8 mouse cellular contexts compared by ENCODE assay signal in the genomic region with DNA sequence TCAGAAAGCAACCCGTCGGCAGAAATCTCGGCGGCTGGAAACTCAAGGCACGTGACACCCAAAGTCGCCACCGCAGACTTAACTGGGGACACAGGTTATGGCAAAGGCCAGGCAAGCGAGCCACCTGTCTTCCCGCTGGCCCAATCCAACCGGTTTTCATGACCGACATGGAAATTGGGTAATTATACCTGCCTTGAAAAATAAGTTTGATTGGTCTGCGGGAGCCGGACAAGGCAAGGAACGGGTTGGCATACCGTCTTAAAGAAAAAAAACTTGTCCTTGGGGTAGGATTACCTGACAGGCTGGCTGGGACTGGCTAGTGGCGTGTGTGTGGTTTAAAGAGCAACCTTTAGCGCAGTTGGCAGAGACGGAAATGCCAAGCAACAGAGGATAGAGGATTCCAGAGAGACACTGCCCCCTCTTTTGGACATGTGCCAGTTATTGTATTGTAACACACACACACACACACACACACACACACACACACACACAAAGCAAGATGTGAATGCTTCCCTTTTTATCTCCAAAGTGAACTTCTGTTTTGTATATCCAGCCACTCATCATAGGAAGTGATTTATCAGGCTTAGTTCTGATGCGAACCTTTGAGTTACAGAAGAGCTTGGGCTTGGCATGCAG. TPM values are rescaled to one million over a fixed set of nuclear protein-coding genes. Genes with fewer than 3 reads are reported as not detected.
DNase-seq lines count a peak whose midpoint lies in the region; ATAC-seq and TF ChIP-seq lines count a peak whose summit lies in the region.

No protein-coding gene starts in this region.

- no peak for ATAC-seq in embryonic facial prominence, embryonic 12.5 days (ENCODE audit: insufficient number of reproducible peaks, insufficient read depth, low FRiP score, low TSS enrichment)
- ATAC-seq in lung, embryonic 14.5 days (ENCODE audit: insufficient read depth) = no peak

- H3K4me2 ChIP-seq in embryonic facial prominence, embryonic 12.5 days (replicated peaks) = peak overlapping the region; percentile 38
- peak overlapping the region; percentile 55 for H3K4me2 ChIP-seq in lung, embryonic 14.5 days

- 0 out of 2 replicates have a peak overlapping the region, but pooled peaks have one; percentile 12 for H3K4me3 ChIP-seq in embryonic facial prominence, embryonic 12.5 days
- H3K4me3 ChIP-seq in lung, embryonic 14.5 days (ENCODE audit: low read depth, low read length) = peak overlapping the region; percentile 8

- no peaks in the 10 kb centered on the region for H3K27me3 ChIP-seq in embryonic facial prominence, embryonic 12.5 days
- H3K27me3 ChIP-seq in lung, embryonic 14.5 days (ENCODE audit: insufficient read depth, low read length) = no peaks in the 10 kb centered on the region

- H3K4me1 ChIP-seq in embryonic facial prominence, embryonic 12.5 days = peaks cover 20% of the 10 kb centered on the region
- peaks cover 19% of the 10 kb centered on the region for H3K4me1 ChIP-seq in lung, embryonic 14.5 days (ENCODE audit: insufficient read depth)

- no peak overlapping the region for H3K27ac ChIP-seq in embryonic facial prominence, embryonic 12.5 days
- H3K27ac ChIP-seq in lung, embryonic 14.5 days (ENCODE audit: low read depth) = peak overlapping the region; percentile 63; the same call in 1 of the 2 replicates

- 24% methylated on average over 19 of the region's 19 CpGs for WGBS in embryonic facial prominence, embryonic 12.5 days
- 21% methylated on average over 19 of the region's 19 CpGs for WGBS in lung, embryonic 14.5 days

- DNase-seq in cerebellum, postnatal 10 days = peak; percentile 58 to 73
- DNase-seq in cerebellum, adult 18-20 months = no peak
- peak; percentile 87 for DNase-seq in kidney, adult 11 months
- DNase-seq in lung, embryonic 14.5 days = peak; percentile 62
- no peak for DNase-seq in embryo, embryonic 10 days (ENCODE audit: low spot score)
- DNase-seq in frontal cortex, postnatal 36 days (ENCODE audit: low spot score in 2 of 2) = no peak
- no peak for DNase-seq in spleen, postnatal 4 days (ENCODE audit: low spot score in 2 of 2)

- no peak overlapping the region for H3K9ac ChIP-seq in embryonic facial prominence, embryonic 12.5 days
- H3K9ac ChIP-seq in lung, embryonic 14.5 days = peak overlapping the region; percentile 16; the same call in 1 of the 2 replicates

- no peaks in the 10 kb centered on the region for H3K36me3 ChIP-seq in embryonic facial prominence, embryonic 12.5 days
- no peaks in the 10 kb centered on the region for H3K36me3 ChIP-seq in lung, embryonic 14.5 days (ENCODE audit: insufficient read depth)

- H3K9me3 ChIP-seq in embryonic facial prominence, embryonic 12.5 days = no peaks in the 10 kb centered on the region
- H3K9me3 ChIP-seq in lung, embryonic 14.5 days (ENCODE audit: low read depth, low read length) = no peaks in the 10 kb centered on the region

- no peak for TF ChIP-seq CTCF in lung, embryonic 14.5 days (IDR thresholded peaks at IDR 0.05; ENCODE audit: low read depth)

RNA-seq across cellular contexts. Expression of a gene that starts 3.2 kb away (rescaled TPM):
- polyA plus RNA-seq in embryonic facial prominence, embryonic 12.5 days (2016; fragmentation: Nextera tagmentation; extraction: Ambion mirVana) = 11.9 and 12.0 TPM in 2 replicates
- 9.5 and 10.1 TPM in 2 replicates for polyA plus RNA-seq in lung, embryonic 14.5 days (2014; fragmentation: Nextera tagmentation; extraction: Ambion mirVana)

RNA-seq across cellular contexts. Expression of a gene that starts 16.7 kb away (rescaled TPM):
- 5.9 and 6.5 TPM in 2 replicates for polyA plus RNA-seq in embryonic facial prominence, embryonic 12.5 days (2016; fragmentation: Nextera tagmentation; extraction: Ambion mirVana)
- polyA plus RNA-seq in lung, embryonic 14.5 days (2014; fragmentation: Nextera tagmentation; extraction: Ambion mirVana) = 5.7 and 6.9 TPM in 2 replicates

Comparison
In these comparisons a context has a peak if more than half of its experiments do, and no peak if none do; other contexts are left out.
1. DNase-seq: peak in cerebellum, postnatal 10 days (2 of 2), kidney, adult 11 months (single experiment) and lung, embryonic 14.5 days (single experiment); none in cerebellum, adult 18-20 months (0 of 2), embryo, embryonic 10 days (single experiment), frontal cortex, postnatal 36 days (0 of 2) and spleen, postnatal 4 days (0 of 2).